Mouse (Mus musculus): ENCODE results near the gene Gm13287.
"Not testable (repeated sequence)": the region's sequence is repeated elsewhere in the genome, so short reads cannot be mapped to it uniquely, and the experiment has no call there.

DNA sequence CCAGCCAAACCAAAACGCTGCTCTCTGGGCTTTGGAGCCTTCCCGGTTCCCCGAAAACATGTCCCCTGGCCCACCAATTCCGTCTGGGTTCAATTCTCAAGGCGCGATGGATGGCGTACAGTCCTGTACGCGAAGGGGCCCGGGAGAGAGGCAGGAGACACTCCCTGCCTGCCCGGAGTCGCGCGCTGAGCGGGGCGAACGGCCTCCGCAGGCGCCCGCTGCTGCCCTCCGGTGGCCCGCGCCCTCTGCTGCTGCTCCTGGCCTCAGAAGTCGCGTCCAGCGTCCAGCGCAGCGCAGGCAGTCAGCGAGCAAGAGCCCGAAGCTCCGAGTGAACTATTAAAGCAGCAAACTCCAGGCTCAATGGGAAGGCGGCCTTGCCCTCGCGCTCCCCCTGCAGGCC is 2.7 kb downstream of the Gm13287 start:
- not testable (repeated sequence) for TF ChIP-seq CTCF (IDR thresholded peaks at IDR 0.05; ENCODE audit: control insufficient read depth, insufficient read depth, insufficient read length); FOSL1 (IDR thresholded peaks at IDR 0.05; ENCODE audit: insufficient read depth, low read length, poor library complexity, severe bottlenecking); MYOD1 (IDR thresholded peaks at IDR 0.05; ENCODE audit: control insufficient read depth, insufficient read length, low read depth); USF1 (IDR thresholded peaks at IDR 0.05; ENCODE audit: low read depth); CEBPB (IDR thresholded peaks at IDR 0.05; ENCODE audit: low read depth); MYOG (IDR thresholded peaks at IDR 0.05; ENCODE audit: control insufficient read depth, extremely low read depth, insufficient read length); MAX (IDR thresholded peaks at IDR 0.05)

Measured in C2C12 (cell line).